Mouse (Mus musculus): Measurements from ENCODE around the gene Eif3a. TPM values are rescaled to one million over a fixed set of nuclear protein-coding genes. Genes with fewer than 3 reads are reported as not detected.
A peak's percentile ranks its signal among the peaks of the same experiment; 100 is the strongest.

Gene Eif3a
- polyA plus RNA-seq, 1 experiment from 2014 or later: 124 TPM

GRCm38 (mm10) chr19:60756192-60757098 lies 34.0 kb downstream of the Eif3a start:
- under 1% methylated on average over 84 of the region's 115 CpGs for WGBS
- peak overlapping the region; percentile 78 for H3K4me2 ChIP-seq (replicated peaks)
- H3K4me1 ChIP-seq (replicated peaks): peaks cover 28% of the 10 kb centered on the region
- H3K27me3 ChIP-seq: peaks cover 24% of the 10 kb centered on the region
- H3K9me3 ChIP-seq: no peaks in the 10 kb centered on the region
- H3K4me3 ChIP-seq (replicated peaks): peak overlapping the region; percentile 81
- H3K27ac ChIP-seq: peak overlapping the region; percentile 93
- ATAC-seq: peak; percentile 79
- peaks cover 9% of the 10 kb centered on the region for H3K36me3 ChIP-seq
- H3K9ac ChIP-seq (replicated peaks): peak overlapping the region; percentile 86

DNA sequence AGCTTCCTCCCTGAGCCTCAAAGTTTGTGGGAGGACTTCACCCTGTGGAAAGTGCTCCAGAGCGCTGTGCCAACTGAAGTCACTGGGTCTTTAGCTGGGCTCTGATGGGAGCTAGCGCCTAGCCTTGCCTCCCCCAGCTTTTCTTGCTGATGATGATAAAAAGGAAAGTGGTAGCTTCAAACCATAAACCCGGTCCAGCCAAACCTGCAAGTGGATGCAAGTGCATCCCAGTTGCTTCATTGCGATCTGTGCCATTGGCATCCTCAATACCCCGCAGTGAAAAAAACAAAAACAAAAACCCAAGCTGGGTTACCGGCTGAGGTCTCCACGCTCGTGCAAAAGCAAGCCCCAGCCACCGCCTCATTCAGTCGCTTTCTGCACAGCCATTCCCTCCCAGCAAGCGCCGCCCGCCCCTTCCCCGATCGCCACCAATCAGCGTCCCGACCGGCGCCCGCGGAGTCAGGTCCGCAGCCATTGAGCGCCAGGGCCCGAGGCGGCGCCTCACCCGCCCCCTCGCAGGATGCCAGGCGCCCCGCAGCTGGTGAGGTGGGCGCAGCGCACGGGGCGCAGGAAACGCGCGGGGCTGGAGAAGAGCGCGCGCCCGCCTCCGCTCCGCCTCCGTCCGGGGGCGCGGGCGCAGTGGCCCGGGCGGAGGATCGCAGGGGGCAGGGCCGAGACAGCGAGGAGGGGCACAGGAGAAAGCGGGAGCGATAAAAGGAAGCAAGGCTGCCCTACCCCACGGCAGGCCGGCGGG lies 34.8 kb downstream of the Eif3a start, which contains the start of gene Nanos1:
Gene Nanos1 (plus strand): TSS at position 550 of the 754 bp plus-strand sequence.
- Histone ChIP-seq H3K27ac (peak within 1 kb of the TSS; percentile 93), H3K4me3 (replicated peaks) (peak within 1 kb of the TSS; percentile 81), H3K27me3 (peaks cover 24% of the 10 kb centered on the region), H3K4me1 (replicated peaks) (peaks cover 28% of the 10 kb centered on the region), H3K36me3 (peaks cover 7% of the 10 kb centered on the region), H3K9ac (replicated peaks) (peak within 1 kb of the TSS; percentile 86), H3K9me3 (no peaks in the 10 kb centered on the region), H3K4me2 (replicated peaks) (peak within 1 kb of the TSS; percentile 78)
- ATAC-seq: peak; percentile 95
- under 1% methylated on average over 44 of the region's 58 CpGs for WGBS

- H3K9ac ChIP-seq (replicated peaks): no peak overlapping the region
- no peaks in the 10 kb centered on the region for H3K36me3 ChIP-seq
- no peak for ATAC-seq
- no peaks in the 10 kb centered on the region for H3K4me1 ChIP-seq (replicated peaks)
- no peaks in the 10 kb centered on the region for H3K27me3 ChIP-seq
- H3K9me3 ChIP-seq: no peaks in the 10 kb centered on the region
- H3K27ac ChIP-seq: no peak overlapping the region
- no peak overlapping the region for H3K4me3 ChIP-seq (replicated peaks)
- WGBS: 96% methylated on average over 1 of the region's 1 CpGs
- no peak overlapping the region for H3K4me2 ChIP-seq (replicated peaks)
These were observed 42.7 kb downstream of the Eif3a start for GRCm38 (mm10) chr19:60747801-60748200.

GRCm38 (mm10) chr19:60743767-60744547 lies 46.5 kb downstream of the Eif3a start:
- no peak overlapping the region for H3K4me3 ChIP-seq (replicated peaks)
- H3K4me2 ChIP-seq (replicated peaks): no peak overlapping the region
- no peaks in the 10 kb centered on the region for H3K9me3 ChIP-seq
- no peak overlapping the region for H3K9ac ChIP-seq (replicated peaks)
- 82% methylated on average over 5 of the region's 5 CpGs for WGBS
- H3K4me1 ChIP-seq (replicated peaks): no peaks in the 10 kb centered on the region
- H3K27me3 ChIP-seq: no peaks in the 10 kb centered on the region
- no peaks in the 10 kb centered on the region for H3K36me3 ChIP-seq
- H3K27ac ChIP-seq: no peak overlapping the region
- ATAC-seq: no peak

GRCm38 (mm10) chr19:60740560-60740959 lies 49.9 kb downstream of the Eif3a start:
- Histone ChIP-seq H3K9me3 (no peaks in the 10 kb centered on the region), H3K4me1 (replicated peaks) (no peaks in the 10 kb centered on the region), H3K9ac (replicated peaks) (no peak overlapping the region), H3K27ac (no peak overlapping the region), H3K4me2 (replicated peaks) (no peak overlapping the region), H3K27me3 (no peaks in the 10 kb centered on the region), H3K4me3 (replicated peaks) (no peak overlapping the region), H3K36me3 (no peaks in the 10 kb centered on the region)
- no peak for ATAC-seq
- WGBS: 59% methylated on average over 1 of the region's 1 CpGs

- no peaks in the 10 kb centered on the region for H3K4me1 ChIP-seq (replicated peaks)
- no peaks in the 10 kb centered on the region for H3K36me3 ChIP-seq
- H3K27me3 ChIP-seq: no peaks in the 10 kb centered on the region
- H3K9me3 ChIP-seq: no peaks in the 10 kb centered on the region
- no peak for ATAC-seq
- no peak overlapping the region for H3K4me2 ChIP-seq (replicated peaks)
- no peak overlapping the region for H3K4me3 ChIP-seq (replicated peaks)
- H3K9ac ChIP-seq (replicated peaks): no peak overlapping the region
- 61% methylated on average over 1 of the region's 1 CpGs for WGBS
- no peak overlapping the region for H3K27ac ChIP-seq
These were observed 58.5 kb downstream of the Eif3a start for GRCm38 (mm10) chr19:60731966-60732365.

DNA sequence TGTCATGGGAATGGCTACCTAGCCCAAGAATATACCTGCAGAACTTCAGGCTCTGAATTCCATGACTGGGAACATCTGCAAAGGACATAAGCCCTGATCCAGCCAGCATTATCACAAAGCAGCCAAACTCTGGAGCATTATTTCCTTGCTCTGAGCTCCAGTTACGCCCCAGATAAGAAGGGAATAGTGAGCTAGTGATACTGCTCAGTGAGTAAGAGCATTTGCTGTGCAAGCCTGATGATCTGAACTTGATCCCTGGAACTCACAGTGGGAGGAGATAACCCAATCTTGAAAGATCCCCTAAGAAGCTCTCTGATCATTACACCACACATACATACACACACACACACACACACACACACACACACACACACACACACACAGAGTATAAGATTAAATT lies 59.2 kb downstream of the Eif3a start:
- no peak overlapping the region for H3K4me3 ChIP-seq (replicated peaks)
- H3K4me2 ChIP-seq (replicated peaks): no peak overlapping the region
- no peak overlapping the region for H3K9ac ChIP-seq (replicated peaks)
- WGBS: 63% methylated on average over 1 of the region's 1 CpGs
- ATAC-seq: no peak
- H3K36me3 ChIP-seq: no peaks in the 10 kb centered on the region
- no peaks in the 10 kb centered on the region for H3K9me3 ChIP-seq
- H3K27ac ChIP-seq: no peak overlapping the region
- no peaks in the 10 kb centered on the region for H3K27me3 ChIP-seq
- H3K4me1 ChIP-seq (replicated peaks): no peaks in the 10 kb centered on the region

DNA sequence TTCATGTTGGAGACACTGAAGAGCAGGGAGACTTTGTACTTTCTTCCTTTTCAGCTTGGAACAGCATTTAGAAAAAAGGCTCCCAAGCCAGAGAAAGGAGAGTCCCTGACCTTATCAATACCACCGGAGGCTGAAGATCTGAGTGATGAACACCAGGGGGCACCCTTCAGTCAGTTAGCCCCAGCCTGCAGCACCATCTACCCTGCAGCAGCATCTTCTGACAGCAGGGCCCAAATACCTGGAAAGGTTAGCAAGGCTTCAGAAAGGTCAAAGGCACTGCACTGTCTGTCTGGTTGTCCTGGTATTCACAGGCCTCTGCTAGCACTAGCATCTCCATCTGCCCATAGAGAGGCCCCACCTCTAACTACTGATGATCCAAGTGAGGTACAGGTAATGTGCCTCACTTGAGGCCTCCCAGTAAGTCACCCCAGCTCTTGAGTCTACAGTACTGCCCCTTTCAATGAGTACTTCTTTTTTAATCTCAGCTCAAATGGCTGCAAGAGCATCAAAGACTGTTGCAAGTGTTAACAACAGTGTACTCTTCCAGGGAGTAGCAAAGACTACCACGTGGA lies 60.1 kb downstream of the Eif3a start:
- no peaks in the 10 kb centered on the region for H3K9me3 ChIP-seq
- H3K36me3 ChIP-seq: no peaks in the 10 kb centered on the region
- H3K4me3 ChIP-seq (replicated peaks): no peak overlapping the region
- no peaks in the 10 kb centered on the region for H3K27me3 ChIP-seq
- 43% methylated on average over 2 of the region's 2 CpGs for WGBS
- no peaks in the 10 kb centered on the region for H3K4me1 ChIP-seq (replicated peaks)
- no peak overlapping the region for H3K4me2 ChIP-seq (replicated peaks)
- no peak overlapping the region for H3K9ac ChIP-seq (replicated peaks)
- no peak overlapping the region for H3K27ac ChIP-seq
- ATAC-seq: no peak

DNA sequence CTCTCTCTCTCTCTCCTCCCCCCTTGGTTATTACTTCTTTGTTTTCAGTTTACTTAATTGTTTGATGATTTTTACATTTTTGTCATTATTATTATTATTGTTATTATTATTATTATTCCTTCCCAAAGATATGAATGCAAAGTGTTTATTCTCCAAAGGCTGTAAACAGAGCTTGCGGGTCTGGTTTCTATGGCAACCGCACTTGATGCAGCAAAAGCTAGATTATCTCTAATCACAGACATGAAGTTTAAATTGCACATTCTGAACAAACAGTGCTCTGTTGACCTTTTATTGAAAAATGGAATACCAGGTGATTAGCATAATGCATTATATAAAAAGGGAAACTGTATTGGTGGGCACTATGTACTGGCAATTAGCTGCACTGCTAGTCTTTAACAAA lies 74.1 kb downstream of the Eif3a start:
- Histone ChIP-seq H3K27me3 (no peaks in the 10 kb centered on the region), H3K9ac (replicated peaks) (no peak overlapping the region), H3K36me3 (no peaks in the 10 kb centered on the region), H3K9me3 (no peaks in the 10 kb centered on the region), H3K27ac (no peak overlapping the region), H3K4me3 (replicated peaks) (no peak overlapping the region), H3K4me1 (replicated peaks) (no peaks in the 10 kb centered on the region), H3K4me2 (replicated peaks) (no peak overlapping the region)
- 83% methylated on average over 2 of the region's 2 CpGs for WGBS
- no peak for ATAC-seq

DNA sequence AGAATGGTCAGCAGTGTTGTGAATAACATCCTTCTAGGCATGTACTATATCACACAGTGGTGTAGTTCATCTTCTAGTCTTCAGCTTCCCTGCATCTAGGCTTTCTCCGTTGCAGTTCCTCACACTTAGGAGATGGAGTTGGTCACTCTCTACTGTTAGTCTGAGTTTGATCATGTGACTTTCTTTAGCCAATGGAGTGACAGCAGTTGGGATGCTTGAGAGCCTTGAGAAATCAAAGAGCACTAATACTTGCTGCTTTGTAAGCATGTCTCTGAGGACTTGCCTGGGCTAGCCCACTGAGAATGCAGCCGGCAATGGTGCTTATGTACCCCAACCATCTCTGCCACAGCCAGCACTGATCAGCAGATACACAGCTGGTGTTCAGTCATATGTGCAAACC lies 77.9 kb downstream of the Eif3a start:
- Histone ChIP-seq H3K4me2 (replicated peaks) (no peak overlapping the region), H3K9ac (replicated peaks) (no peak overlapping the region), H3K4me3 (replicated peaks) (no peak overlapping the region), H3K9me3 (no peaks in the 10 kb centered on the region), H3K27me3 (no peaks in the 10 kb centered on the region), H3K27ac (no peak overlapping the region), H3K4me1 (replicated peaks) (no peaks in the 10 kb centered on the region), H3K36me3 (no peaks in the 10 kb centered on the region)
- ATAC-seq: no peak
- 90% methylated on average over 2 of the region's 2 CpGs for WGBS

All from midbrain, embryonic 13.5 days (tissue).